Mouse (Mus musculus): ENCODE results near the gene Olfr1155. TPM values are rescaled to one million over a fixed set of nuclear protein-coding genes. Genes with fewer than 3 reads are reported as not detected.

Olfr1155 gene
- not detected for polyA plus RNA-seq (2014; fragmentation: Illumina TruSeq; extraction: RNeasy Lipid Tissue Mini Kit (QIAGEN cat#74804); ENCODE audit: low read depth, low replicate concordance)

GRCm38 (mm10) chr2:87945037-87945436, at the start of gene Olfr1155:
Olfr1155 (minus strand) TSS chr2:87945137.

DNA sequence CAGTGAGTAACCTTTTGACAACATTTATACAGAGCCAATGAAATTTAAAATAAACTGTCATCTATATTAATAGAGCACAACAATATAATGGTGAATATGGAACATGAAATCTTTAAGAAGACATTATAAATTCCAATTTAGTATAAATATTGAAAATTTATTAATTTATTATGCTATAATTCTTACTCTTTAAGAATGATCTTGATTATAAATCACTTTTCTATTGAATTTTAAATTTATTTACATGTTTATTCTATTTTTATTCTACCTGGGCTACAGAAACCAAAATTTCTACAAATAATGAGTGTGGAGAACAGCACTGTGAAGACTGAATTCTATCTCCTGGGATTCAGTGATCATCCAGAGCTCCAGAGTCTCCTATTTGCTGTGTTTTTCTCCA, 44.9 kb upstream of the Olfr1155 start, which contains the start of gene Olfr1158:
Gene Olfr1158 (plus strand): TSS at position 301 of the 400 bp plus-strand sequence.

DNA sequence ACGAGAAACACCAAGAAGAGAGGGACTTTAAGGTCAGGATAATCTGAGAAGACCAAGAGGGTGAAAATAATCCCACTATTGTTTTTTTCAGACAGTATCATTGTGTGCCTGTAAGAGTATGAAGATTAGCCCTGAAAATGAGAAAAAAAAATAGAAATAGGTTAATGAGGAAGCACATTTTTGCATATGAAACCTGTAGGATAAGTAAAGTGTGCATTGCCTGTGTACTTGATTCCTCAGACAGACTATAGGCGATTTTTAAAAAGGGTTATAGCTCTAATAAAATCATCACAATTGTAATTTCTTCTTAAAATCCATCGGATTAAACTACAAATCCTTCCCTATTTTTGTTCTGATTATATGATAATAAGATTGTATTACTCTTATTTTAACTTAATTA, 29.6 kb upstream of the Olfr1155 start, which contains the start of gene Olfr74:
Gene Olfr74 (minus strand): TSS at position 101 of the 400 bp plus-strand sequence.

GRCm38 (mm10) chr2:87968199-87968598, 23.3 kb upstream of the Olfr1155 start, which contains the start of gene Olfr1157:
Olfr1157 (minus strand) TSS chr2:87968299.

DNA sequence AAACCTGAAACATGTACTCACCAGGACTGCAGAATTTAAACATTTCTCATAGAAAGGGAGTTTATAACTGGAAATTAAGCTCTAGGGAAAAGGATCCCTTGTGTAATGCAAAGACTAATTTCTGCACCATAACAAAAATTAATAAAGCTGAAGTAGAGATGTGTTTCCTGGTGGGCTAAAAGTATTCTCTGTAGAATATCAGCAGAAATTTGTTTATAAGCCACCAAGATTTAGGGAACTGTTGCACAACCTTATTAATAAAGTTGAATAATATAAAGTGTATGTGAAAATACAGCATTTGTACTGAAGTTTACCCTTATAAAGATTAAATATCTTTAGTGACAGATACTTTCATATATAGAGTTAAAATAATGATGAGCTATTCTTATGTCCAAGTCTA, 8.1 kb upstream of the Olfr1155 start, which contains the start of gene Olfr1156:
Gene Olfr1156 (minus strand): TSS at position 101 of the 400 bp plus-strand sequence.

GRCm38 (mm10) chr2:87905066-87905465, 39.9 kb downstream of the Olfr1155 start, which contains the start of gene Olfr1154:
Olfr1154 (minus strand) TSS chr2:87905166.

DNA sequence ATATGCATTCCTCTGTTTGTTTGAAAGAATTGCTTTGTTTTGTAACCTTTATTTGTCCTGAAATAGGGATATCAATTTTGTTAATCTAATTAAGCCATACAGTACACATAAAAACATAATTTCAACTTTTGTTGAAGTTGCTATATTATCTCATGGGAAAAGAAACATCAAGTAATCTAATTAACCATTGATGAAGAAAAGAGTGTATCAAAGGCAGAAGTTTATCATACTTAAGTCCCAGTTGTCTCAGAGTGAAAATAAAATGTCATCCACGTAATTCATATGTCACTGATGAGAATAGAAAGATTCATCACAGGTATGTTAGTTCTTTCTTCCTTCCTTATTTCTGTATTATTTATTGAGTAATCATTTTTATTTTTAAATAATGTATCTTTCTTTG, 50.3 kb downstream of the Olfr1155 start, which contains the start of gene Olfr1153:
Gene Olfr1153 (plus strand): TSS at position 301 of the 400 bp plus-strand sequence.

Other genes with a start within 250 kb of the Olfr1155 start
- not detected for gene Olfr1137, start 232.0 kb downstream of the Olfr1155 start, polyA plus RNA-seq (2014; fragmentation: Illumina TruSeq; extraction: RNeasy Lipid Tissue Mini Kit (QIAGEN cat#74804); ENCODE audit: low read depth, low replicate concordance)
- gene Olfr1138, start 205.2 kb downstream of the Olfr1155 start, polyA plus RNA-seq (2014; fragmentation: Illumina TruSeq; extraction: RNeasy Lipid Tissue Mini Kit (QIAGEN cat#74804); ENCODE audit: low read depth, low replicate concordance), result not detected
- gene Olfr1140, start 201.4 kb downstream of the Olfr1155 start, polyA plus RNA-seq (2014; fragmentation: Illumina TruSeq; extraction: RNeasy Lipid Tissue Mini Kit (QIAGEN cat#74804); ENCODE audit: low read depth, low replicate concordance), result not detected
- not detected for gene Olfr1141, start 191.1 kb downstream of the Olfr1155 start, polyA plus RNA-seq (2014; fragmentation: Illumina TruSeq; extraction: RNeasy Lipid Tissue Mini Kit (QIAGEN cat#74804); ENCODE audit: low read depth, low replicate concordance)
- gene Olfr152, start 165.7 kb downstream of the Olfr1155 start, polyA plus RNA-seq (2014; fragmentation: Illumina TruSeq; extraction: RNeasy Lipid Tissue Mini Kit (QIAGEN cat#74804); ENCODE audit: low read depth, low replicate concordance), result not detected
- gene Olfr1143, start 144.5 kb downstream of the Olfr1155 start, polyA plus RNA-seq (2014; fragmentation: Illumina TruSeq; extraction: RNeasy Lipid Tissue Mini Kit (QIAGEN cat#74804); ENCODE audit: low read depth, low replicate concordance), result not detected
- gene Olfr1145, start 135.3 kb downstream of the Olfr1155 start, polyA plus RNA-seq (2014; fragmentation: Illumina TruSeq; extraction: RNeasy Lipid Tissue Mini Kit (QIAGEN cat#74804); ENCODE audit: low read depth, low replicate concordance), result not detected
- gene Olfr1148, start 114.6 kb downstream of the Olfr1155 start, polyA plus RNA-seq (2014; fragmentation: Illumina TruSeq; extraction: RNeasy Lipid Tissue Mini Kit (QIAGEN cat#74804); ENCODE audit: low read depth, low replicate concordance), result not detected
- not detected for gene Olfr1150-ps1, start 101.1 kb downstream of the Olfr1155 start, polyA plus RNA-seq (2014; fragmentation: Illumina TruSeq; extraction: RNeasy Lipid Tissue Mini Kit (QIAGEN cat#74804); ENCODE audit: low read depth, low replicate concordance)
- gene Olfr1151, start 89.3 kb downstream of the Olfr1155 start, polyA plus RNA-seq (2014; fragmentation: Illumina TruSeq; extraction: RNeasy Lipid Tissue Mini Kit (QIAGEN cat#74804); ENCODE audit: low read depth, low replicate concordance), result not detected
- gene Olfr1152, start 78.6 kb downstream of the Olfr1155 start, polyA plus RNA-seq (2014; fragmentation: Illumina TruSeq; extraction: RNeasy Lipid Tissue Mini Kit (QIAGEN cat#74804); ENCODE audit: low read depth, low replicate concordance), result not detected
- gene Olfr1153, start 50.2 kb downstream of the Olfr1155 start, polyA plus RNA-seq (2014; fragmentation: Illumina TruSeq; extraction: RNeasy Lipid Tissue Mini Kit (QIAGEN cat#74804); ENCODE audit: low read depth, low replicate concordance), result not detected
- not detected for gene Olfr1154, start 40.0 kb downstream of the Olfr1155 start, polyA plus RNA-seq (2014; fragmentation: Illumina TruSeq; extraction: RNeasy Lipid Tissue Mini Kit (QIAGEN cat#74804); ENCODE audit: low read depth, low replicate concordance)
- not detected for gene Olfr1156, start 8.0 kb upstream of the Olfr1155 start, polyA plus RNA-seq (2014; fragmentation: Illumina TruSeq; extraction: RNeasy Lipid Tissue Mini Kit (QIAGEN cat#74804); ENCODE audit: low read depth, low replicate concordance)
- gene Olfr1157, start 23.2 kb upstream of the Olfr1155 start, polyA plus RNA-seq (2014; fragmentation: Illumina TruSeq; extraction: RNeasy Lipid Tissue Mini Kit (QIAGEN cat#74804); ENCODE audit: low read depth, low replicate concordance), result not detected
- not detected for gene Olfr74, start 29.5 kb upstream of the Olfr1155 start, polyA plus RNA-seq (2014; fragmentation: Illumina TruSeq; extraction: RNeasy Lipid Tissue Mini Kit (QIAGEN cat#74804); ENCODE audit: low read depth, low replicate concordance)
- gene Olfr1158, start 45.0 kb upstream of the Olfr1155 start, polyA plus RNA-seq (2014; fragmentation: Illumina TruSeq; extraction: RNeasy Lipid Tissue Mini Kit (QIAGEN cat#74804); ENCODE audit: low read depth, low replicate concordance), result not detected
- gene Olfr1160, start 63.1 kb upstream of the Olfr1155 start, polyA plus RNA-seq (2014; fragmentation: Illumina TruSeq; extraction: RNeasy Lipid Tissue Mini Kit (QIAGEN cat#74804); ENCODE audit: low read depth, low replicate concordance), result not detected
- not detected for gene Olfr1161, start 77.6 kb upstream of the Olfr1155 start, polyA plus RNA-seq (2014; fragmentation: Illumina TruSeq; extraction: RNeasy Lipid Tissue Mini Kit (QIAGEN cat#74804); ENCODE audit: low read depth, low replicate concordance)
- not detected for gene Olfr73, start 92.6 kb upstream of the Olfr1155 start, polyA plus RNA-seq (2014; fragmentation: Illumina TruSeq; extraction: RNeasy Lipid Tissue Mini Kit (QIAGEN cat#74804); ENCODE audit: low read depth, low replicate concordance)
- gene Olfr1162, start 106.0 kb upstream of the Olfr1155 start, polyA plus RNA-seq (2014; fragmentation: Illumina TruSeq; extraction: RNeasy Lipid Tissue Mini Kit (QIAGEN cat#74804); ENCODE audit: low read depth, low replicate concordance), result not detected
- gene Olfr1163, start 126.7 kb upstream of the Olfr1155 start, polyA plus RNA-seq (2014; fragmentation: Illumina TruSeq; extraction: RNeasy Lipid Tissue Mini Kit (QIAGEN cat#74804); ENCODE audit: low read depth, low replicate concordance), result not detected
- not detected for gene Olfr1164, start 148.8 kb upstream of the Olfr1155 start, polyA plus RNA-seq (2014; fragmentation: Illumina TruSeq; extraction: RNeasy Lipid Tissue Mini Kit (QIAGEN cat#74804); ENCODE audit: low read depth, low replicate concordance)
- gene Olfr1166, start 183.1 kb upstream of the Olfr1155 start, polyA plus RNA-seq (2014; fragmentation: Illumina TruSeq; extraction: RNeasy Lipid Tissue Mini Kit (QIAGEN cat#74804); ENCODE audit: low read depth, low replicate concordance), result not detected
- not detected for gene Olfr1167, start 210.1 kb upstream of the Olfr1155 start, polyA plus RNA-seq (2014; fragmentation: Illumina TruSeq; extraction: RNeasy Lipid Tissue Mini Kit (QIAGEN cat#74804); ENCODE audit: low read depth, low replicate concordance)
- not detected for gene Olfr1168, start 236.7 kb upstream of the Olfr1155 start, polyA plus RNA-seq (2014; fragmentation: Illumina TruSeq; extraction: RNeasy Lipid Tissue Mini Kit (QIAGEN cat#74804); ENCODE audit: low read depth, low replicate concordance)

All from kidney, adult 10 weeks (tissue).